Mouse (Mus musculus): Measurements from ENCODE around the gene Pou1f1. TPM values are rescaled to one million over a fixed set of nuclear protein-coding genes. Genes with fewer than 3 reads are reported as not detected.

Pou1f1 gene
- not detected in 2 replicates for polyA plus RNA-seq (2012; rRNA removed; ENCODE audit: low replicate concordance)

DNA sequence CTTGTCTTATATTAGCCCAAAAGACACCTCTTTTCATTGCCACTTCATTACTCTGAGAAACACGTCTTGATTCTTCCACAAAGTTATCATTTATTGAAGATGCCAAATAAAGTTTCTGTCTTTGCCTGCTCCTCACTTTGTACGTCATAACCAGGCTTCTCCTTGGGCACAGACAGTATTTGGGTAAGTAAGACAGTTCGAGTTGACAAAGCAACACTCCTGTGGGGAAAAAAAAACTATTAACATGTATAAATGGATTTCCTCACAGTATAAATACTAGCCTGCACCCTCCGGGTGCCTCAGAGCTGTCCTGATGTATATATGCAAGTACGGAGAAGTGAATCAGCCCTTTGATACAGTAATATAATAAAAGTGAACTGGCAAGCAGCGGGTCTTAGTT is at the start of gene Pou1f1:
Gene Pou1f1 (plus strand): TSS at position 301 of the 400 bp plus-strand sequence.

DNA sequence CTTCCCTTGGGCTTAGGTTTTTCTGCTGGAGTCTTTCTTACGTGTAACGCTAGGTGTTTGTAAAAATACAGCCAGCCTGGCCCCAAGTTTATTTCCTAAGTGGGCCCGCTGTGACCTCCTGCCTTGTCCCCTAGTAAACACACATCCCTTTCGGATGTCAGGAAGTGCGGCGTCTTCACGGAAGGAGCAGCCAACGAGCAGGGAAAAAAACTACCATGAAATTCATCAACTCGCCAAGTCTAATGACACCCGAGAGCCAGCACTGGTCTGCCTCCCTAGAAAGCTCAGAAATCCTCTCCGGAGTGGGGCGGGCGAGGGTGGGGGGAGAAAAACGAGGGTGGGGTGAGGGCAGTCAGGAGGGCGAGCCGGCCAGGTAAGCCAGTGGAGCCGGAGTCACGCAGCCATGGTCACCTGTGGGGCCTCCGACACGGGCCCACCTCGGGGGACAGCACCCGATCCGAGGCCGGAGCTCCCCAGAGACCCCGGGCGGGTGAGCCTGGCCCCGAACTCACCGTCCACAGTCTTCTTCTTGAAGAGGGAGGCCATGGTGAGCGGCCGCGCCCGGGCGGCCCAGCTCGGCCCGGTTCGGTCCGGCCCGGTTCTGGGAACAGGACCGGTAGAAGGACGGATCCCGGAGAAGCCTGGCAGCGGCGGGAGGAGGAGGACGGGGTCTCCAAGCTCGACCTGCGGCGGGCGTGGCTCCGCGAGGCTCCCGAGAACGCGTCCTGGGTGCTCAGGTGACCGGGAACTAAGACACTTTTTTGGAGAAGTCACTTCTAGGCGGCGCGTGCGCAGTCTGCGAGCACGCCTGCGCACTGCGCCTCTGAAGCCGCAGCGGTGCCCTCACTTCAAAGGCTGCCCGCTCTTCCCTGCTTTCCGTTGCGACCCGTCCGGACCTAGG is 41.9 kb downstream of the Pou1f1 start, which contains the start of gene Chmp2b:
Gene Chmp2b (minus strand): TSS at position 764 of the 901 bp plus-strand sequence.

Other genes starting within 250 kb of the Pou1f1 start
- gene Chmp2b, start 42.2 kb downstream of the Pou1f1 start, polyA plus RNA-seq (2012; rRNA removed; ENCODE audit: low replicate concordance), result 13.1 and 23.9 TPM in 2 replicates

Data from subcutaneous adipose tissue, adult 2 months (tissue).